Mouse (Mus musculus) cerebellum, postnatal 4 days (tissue): ENCODE measurements around the gene Hsh2d.

ENCODE experiments used
- DNase-seq, 2 experiments: peaks; one replicate each; pipeline ENCODE4 v3.0.0; 2022; ENCODE audit warnings: low spot score in 2 of 2, mixed read lengths in 1 of 2

Gene Hsh2d

DNA sequence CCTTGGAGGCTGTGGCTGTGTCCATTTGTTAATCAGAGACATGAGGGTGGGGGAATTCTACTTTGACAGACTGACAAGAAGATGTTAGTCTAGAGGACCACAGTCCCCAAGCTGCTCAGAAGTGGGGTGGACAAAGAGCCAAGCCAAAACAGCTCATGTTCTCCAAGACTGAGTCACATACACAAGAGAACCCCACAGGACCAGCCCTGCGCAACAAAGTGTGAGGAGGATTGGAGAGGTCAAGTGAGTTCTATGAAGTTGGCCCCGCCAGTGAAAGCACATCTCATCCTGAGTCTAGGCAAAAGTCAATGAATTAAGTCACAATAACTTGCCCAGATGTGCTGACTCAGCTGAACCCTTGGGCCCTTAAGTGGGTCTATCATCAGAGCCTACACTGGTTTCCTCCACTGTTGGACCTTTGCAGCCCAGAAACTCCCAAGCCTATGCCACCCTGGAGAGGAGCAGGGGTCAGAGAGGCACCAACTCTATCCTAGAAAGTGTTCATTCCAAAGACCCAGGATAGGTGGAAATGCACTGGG lies 1.6 kb upstream of the Hsh2d start:
- DNase-seq, result no peak

DNA sequence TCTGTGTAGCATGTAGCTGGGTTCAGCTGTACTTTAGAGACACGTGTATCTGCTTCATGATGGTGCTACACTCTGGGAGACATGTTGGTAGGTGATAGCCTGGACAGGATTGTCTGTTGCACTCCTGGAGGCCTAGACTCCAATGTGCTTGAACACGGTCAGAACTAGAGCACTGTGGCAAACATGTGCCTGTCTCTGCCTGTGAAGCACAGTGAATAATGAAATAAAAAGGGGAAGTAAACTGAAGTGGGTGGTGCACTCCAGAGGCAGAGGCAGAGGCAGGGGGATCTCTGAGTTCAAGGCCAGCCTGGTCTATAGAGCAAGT lies 739 bp downstream of the Hsh2d start:
- no peak for DNase-seq

DNA sequence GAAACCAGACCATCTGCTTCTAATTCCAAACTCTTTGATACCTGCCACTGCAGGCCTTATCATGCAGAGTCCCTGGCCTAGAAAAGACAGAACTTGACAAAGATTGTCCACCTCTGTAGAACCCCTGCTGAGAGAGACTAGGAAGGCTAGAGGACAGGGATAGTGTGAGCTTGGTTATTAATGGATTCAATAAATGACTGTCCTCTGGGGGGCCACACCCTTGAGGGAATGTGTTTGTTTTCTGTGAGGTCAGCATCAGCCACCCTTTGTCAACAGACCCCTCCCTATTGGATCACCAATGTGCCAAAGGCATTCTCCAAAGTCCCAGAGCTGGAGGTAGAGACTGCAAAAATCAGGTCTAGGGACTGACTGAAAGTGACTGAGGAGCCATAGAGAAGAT lies 2.6 kb downstream of the Hsh2d start:
- no peak for DNase-seq

DNA sequence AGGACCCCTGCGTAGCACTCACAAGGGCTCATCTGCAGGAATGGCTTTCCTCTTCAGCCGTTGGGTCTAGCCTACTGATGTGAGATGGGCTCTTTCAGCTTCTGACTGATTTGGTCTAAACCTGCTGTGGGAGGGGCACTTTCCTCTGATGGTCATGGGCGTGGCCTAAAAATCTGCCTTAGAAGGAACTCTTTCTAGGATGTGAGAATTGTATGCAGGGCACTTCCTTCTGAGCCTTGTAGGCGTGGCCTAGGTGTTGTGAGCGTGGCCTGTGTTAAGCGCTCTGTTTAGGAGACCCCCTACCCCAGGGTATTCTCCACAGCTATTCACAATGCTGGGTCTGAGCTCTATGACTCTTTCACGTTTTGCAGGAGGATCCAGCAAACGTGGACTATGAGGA lies 8.6 kb downstream of the Hsh2d start:
- DNase-seq, result no peak

DNA sequence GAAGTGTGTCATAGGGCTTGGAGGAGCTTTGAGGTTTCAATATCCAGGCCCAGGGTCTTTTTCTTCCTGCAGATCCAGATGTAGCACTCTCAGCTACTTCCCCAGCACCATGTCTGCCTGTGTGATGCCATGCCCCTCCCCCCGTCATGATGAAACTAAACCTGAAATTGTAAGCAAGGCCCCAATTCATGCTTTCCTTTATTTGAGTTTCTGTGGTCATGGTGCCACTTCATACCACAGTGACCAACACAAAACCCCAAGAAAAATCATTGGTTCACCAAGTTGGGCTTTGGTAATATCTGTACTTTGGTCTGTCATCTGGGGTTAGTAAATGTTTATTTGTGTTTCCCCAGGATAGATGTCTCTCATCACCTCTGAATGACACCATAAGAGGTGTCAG lies 19.1 kb downstream of the Hsh2d start:
- no peak for DNase-seq

DNA sequence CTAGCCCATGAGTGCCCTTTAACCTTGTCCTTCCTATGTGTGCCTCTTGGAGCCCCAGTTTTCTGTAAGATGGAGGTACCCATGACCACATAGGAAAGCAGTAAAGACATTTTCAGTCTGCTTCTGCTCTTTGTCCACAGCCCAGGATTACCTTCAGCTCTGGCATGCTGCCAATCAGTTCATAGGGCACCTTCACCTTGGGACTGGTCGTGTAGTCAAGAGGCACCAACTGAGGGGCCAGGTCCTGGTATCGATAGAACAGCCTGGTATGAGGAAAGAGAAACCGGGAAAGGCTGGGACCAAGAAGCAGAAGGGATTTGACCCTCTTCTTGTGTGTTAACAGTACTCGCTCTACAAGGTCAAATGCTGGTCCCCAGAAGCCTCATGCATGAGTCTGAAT lies 20.8 kb downstream of the Hsh2d start:
- DNase-seq, result no peak

DNA sequence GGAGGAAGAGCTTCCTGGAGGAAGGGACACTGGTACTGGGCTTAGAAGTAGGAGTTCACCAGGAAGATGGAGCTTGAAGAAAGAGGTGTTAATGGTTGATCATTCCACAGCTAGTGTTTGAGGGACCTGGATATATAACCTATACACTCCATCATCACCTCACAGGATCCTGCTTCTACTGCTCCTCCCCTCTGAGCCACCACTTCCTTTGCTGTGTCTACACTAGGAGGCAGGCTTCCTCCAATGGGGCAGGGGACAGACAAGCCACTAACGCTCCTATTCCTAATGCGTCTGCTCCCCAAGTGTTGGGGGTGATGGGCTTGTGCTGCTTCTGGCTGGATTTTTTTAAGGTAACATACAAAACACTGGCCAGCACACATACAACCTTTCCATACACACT lies 21.3 kb downstream of the Hsh2d start:
- no peak for DNase-seq

DNA sequence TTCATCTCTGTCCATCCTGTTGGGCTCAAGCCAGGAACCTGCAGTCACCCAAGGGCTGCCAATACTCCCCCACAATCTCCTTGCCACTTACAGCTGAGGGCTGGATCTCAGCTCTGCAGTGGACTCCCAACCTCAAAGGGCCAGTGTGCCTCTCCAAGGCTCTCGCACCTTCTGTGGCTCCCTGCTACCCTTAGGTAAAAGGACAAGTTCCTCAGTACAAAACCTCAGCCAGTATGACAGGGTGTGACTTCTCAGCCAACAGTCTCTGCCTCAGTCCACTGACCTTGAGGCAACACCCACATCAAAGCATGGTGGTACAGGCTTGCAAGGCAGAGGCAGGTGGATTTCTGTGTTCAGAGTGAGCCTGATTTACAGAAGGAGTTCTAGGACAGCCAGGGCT lies 22.4 kb downstream of the Hsh2d start:
- DNase-seq, result no peak

DNA sequence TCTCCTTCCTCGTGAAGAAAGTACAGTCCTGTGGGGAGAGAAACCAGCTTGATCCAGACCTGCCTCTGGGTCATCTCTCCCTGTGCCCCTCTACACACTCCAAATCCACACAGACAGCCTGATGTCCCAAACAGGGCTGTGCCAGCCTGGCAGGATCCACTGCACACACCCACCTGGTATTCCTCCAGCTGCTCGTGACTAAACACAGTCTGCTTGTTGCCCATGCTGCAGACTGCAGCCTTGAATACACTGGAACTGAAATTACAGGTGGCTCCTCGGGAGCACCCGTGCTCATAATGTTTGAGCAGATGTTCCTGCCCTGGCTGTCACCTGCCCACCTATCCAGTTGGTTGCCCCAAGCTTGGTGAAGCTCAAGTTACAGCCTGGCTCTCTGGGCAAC lies 23.3 kb downstream of the Hsh2d start, which contains the start of gene Cib3:
TSS of gene Cib3 (minus strand) at position 87 of the 400 bp plus-strand sequence.
- no peak for DNase-seq

DNA sequence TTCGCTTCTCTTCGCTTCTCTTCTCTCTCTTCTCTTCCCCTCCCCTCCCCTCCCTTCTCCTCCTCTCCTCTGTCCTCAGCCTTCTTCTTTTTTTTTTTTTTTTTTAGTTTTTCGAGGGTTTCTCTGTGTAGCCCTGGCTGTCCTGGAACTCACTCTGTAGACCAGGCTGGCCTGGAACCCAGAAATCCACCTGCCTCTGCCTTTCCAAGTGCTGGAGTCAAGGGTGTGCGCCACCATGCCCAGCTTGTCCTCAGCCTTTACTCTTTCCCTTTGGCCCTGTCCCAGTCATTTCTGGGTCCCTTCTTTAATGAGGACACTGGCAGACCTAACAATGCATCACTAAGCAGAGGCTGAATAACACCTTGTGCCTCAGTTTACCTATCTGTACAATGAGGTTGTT lies 24.1 kb downstream of the Hsh2d start, which contains the start of gene Gm11034:
TSS of gene Gm11034 (minus strand) at position 101 of the 400 bp plus-strand sequence.
- no peak for DNase-seq

DNA sequence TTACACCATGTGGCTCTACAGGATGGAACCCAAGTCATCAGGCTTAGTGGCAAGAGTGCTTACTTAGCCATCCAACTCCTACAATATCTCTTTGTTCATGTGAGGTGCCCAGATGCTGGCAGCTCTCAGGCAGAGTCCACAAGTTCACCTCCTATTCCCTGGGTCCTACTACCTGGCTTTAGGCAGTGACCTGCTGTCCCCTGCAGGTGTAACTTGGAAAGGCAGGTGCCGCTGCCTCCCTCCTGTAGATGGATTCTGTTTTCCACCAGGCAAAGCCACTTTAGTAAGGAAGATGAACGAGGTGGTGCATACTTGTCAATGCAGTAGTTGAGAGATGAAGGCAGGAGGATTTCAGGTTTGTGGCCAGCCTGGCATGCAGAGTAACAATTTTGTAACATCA lies 25.6 kb downstream of the Hsh2d start:
- no peak for DNase-seq

DNA sequence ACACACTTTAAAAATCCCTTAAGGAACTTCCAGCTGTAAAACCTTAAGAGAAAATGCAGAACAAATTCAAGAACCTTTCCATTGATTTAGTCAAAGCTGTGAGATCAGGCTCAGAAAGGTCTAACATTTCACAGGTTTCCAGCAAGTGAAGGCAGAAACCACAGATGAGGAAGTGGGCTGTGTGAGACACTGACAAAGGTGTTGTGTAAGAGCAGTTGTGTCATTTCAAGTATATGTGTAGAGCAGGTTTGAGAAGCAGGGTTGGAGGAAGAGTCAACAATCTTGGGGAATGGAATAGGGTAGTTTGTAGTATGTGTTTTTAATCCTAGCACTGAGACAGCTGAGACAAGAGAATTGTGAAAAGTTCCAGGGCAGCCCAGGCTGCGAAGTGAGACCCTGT lies 26.4 kb downstream of the Hsh2d start:
- DNase-seq, result no peak

DNA sequence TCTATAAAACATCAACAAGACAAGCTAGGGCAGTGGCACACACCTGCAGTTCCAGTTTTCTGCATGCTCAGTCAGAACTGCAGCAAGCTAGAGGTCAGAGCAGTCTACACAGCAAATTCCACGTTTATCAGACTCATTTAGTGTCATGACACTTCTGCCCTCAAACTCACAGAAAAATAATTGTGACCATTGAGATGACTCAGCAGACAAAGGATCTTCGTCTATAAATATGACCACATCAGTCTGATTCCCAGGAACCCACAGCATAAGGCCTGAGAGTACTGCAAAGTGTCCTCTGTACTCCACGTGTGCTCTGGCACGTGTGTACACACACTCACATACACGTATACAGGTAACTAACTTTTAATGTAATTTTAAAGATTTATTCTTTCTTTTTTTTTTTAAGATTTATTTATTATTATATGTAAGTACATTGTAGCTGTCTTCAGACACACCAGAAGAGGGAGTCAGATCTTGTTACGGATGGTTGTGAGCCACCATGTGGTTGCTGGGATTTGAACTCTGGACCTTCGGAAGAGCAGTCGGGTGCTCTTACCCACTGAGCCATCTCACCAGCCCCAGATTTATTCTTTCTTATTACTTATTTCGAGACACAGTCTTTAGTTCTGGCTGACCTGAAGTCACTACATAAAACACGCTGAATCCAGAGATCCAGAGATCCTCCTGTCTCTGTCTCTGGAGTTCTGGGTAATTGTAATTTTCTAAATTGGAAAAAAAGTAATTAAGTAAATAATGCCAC lies 29.5 kb downstream of the Hsh2d start:
- no peak for DNase-seq

DNA sequence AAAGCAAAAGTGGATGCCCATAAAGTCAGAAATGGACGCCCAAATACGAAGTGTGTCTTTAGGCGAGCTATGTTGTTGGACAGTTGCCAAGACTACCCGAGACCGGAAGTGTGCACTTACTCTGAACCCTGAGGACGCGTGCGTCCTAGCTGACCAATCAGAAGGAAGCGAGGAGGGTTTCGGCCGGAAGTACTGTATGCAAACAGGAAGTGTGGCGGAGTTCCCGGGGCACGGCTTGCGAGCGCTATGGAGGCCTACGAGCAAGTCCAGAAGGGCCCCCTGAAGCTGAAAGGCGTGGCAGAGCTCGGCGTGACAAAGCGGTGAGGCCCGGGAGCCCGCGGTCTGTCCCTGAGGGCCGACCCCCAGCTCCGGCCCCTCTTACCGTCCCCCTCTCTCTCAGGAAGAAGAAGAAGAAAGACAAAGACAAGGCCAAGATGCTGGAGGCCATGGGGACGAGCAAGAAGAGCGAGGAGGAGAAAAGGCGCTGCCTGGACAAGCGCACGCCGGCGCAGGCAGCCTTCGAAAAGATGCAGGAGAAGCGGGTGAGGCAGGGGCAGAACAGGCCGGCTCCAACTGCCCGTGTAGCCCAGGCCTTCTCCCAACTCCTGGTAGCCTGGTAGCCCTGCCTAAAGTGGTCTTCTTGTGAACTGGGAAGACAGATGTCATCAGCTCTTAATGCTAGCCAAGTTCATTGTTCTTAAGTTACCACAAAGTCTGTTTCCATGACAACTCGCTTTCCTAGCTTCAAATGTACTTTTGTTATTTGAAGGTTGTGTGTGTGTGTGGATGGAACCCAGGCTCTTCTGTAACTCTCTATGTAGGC lies 30.3 kb downstream of the Hsh2d start, which contains the start of gene Fam32a:
TSS of gene Fam32a (plus strand) at position 190 of the 823 bp plus-strand sequence.
- peak; percentile 47 to 81 for DNase-seq

DNA sequence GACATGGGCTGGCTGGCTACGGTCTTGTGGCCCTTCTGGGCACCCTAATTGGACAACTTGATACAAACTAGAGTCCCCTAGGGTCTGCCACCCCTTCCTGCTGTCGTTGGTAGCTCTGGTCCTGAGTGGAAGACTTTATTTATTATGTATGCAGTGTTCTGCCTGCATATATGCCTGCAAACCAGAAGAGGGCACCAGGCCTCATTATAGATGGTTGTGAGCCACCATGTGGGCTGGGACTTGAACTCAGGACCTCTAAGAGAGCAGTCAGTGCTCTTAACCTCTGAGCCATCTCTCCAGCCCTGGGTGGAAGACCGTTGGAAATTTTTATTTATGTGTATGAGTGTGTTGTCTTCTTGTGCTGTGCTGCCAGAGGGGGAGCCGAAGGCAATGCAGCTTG lies 31.3 kb downstream of the Hsh2d start:
- DNase-seq, result no peak

DNA sequence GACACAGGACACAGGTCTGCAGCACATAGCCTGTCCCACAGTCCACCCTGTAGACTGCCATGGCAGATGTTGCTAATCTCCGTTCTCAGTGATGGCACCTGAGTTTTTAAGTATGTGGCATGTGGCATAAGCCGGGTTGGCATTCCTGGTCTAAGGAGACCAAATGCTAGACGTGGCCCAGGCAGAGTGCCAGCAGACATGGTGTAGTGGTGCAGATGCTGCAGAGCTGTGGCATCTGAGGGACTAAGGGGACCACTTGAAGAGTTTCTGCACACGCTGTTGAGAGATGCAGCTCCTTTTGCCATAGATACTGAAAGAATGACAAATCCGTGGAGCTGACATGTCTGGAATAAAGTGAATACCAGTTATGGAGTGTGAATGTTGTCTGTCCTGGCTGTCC lies 33.2 kb downstream of the Hsh2d start:
- no peak for DNase-seq

DNA sequence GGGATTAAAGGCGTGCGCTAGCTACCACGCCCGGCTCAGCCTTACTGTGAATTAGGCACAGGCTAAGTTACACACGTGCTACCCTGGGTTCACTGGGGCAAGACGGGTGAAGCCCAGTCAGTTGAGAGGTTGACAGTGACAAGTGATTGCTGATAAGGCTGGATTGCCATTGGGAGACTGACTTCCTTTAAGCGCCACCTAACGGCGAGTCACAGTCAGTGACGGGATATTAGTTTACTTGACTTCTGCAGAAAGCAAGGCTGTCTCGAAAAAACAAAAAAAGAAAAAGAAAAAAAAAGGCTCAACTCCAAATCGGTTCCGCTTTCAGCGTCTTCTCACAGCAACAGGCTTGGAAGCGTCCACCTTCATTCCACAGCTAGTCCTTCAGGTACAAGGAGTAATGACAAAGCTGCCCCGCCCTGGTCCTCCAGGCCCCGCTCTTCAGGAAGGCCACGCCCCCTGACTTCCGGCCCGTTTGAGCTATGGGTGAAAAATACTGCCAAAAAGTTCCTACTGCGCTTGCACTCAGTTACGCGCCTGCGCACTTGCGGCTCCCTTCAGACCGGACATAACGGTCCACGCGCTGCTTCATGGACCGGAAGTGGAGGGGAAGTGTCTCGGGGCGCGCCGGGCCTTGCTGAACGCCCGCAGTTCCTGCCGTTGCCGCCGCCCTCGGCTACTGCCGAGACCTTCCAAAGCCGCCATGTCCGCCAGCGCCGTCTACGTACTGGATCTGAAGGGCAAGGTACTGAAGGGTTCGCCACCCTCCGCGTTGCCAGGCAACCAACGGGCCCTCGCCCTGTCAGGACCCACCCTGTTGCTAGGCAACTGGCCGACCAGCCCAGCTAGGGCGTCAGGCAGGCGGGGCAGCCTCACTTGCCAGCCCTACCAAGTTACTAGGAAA lies 50.3 kb downstream of the Hsh2d start, which contains the start of gene Ap1m1:
TSS of gene Ap1m1 (plus strand) at position 520 of the 904 bp plus-strand sequence.
- DNase-seq, result peak; percentile 80 to 94

DNA sequence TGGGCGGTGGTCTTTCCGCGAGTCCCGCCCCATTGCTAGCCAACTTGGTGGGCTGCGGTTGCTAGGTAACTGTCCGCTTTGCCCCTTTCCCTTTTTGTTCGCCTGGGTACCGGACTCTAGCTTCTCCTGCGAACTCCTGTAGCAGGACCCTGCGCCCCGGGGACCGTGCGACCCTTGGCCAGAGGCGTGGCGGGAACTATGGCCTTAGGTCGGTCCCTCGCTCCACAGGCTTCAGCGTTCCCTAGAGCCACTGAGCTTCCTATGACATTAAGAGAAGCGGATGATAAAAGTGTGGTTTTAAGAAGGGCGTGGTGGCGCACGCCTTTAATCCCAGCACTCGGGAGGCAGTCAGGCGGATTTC lies 50.9 kb downstream of the Hsh2d start:
- DNase-seq, result no peak

DNA sequence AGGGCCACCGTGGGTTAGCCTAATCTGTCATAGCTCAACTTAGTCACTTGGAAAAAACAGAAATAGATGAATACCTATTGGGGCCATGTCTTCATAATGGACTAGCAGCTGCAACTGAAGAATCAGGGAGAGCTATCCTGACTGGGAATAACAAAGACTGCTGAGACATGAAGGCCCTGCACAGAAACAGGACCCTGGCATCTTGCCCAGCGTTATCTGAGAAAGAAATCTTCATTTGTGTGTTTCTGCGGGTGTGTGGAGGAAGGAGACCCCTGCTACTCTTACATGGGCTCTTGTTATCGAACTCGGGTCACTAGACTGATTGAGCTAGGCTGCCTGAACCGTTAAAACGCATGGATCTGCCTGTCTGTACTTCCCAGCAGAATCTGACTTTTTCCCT lies 51.5 kb downstream of the Hsh2d start:
- DNase-seq, result no peak

DNA sequence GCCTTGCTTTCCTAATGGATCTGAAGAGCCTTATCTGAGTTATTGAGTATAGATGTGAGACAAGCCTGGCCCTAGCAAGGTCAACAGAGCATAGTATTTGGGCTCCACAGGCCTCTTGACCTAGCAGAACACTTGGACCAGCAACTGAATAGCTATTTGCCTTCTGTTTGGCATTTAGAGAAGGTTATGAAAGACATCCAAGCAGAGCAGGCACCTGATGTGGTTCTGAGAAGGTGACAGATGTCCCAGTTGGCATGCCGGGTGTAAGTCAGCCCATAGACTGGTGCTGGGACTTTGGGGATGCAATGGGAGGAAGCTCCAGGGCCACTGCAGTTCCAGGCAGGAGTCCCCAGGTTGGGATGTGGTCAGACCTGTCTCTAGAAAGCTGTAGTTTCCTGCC lies 52.8 kb downstream of the Hsh2d start:
- no peak for DNase-seq

DNA sequence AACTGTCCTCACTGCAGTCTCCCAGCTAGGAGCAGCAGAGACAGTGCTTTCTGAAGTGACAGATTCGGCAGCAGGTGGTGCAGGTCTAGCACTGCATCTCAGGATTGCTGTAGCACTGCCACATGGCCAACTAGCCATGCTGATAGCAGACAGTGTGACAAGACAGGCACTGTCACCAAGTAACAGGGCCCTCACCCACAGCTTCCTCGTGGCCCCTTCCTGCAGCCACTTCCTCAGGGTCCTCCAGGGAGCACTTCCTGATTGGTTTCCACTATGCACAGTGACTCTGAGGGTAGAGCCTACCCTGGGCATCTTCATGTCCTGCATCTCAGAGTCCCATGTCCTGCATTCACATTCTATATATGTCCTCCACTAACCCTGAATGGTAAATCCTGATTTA lies 55.2 kb downstream of the Hsh2d start:
- no peak for DNase-seq
